Mouse (Mus musculus): Measurements from ENCODE around the gene Nlrp4e. TPM values are rescaled to one million over a fixed set of nuclear protein-coding genes. Genes with fewer than 3 reads are reported as not detected.

Nlrp4e gene
- not detected in 4 replicates for total RNA-seq (2023; ENCODE audit: inconsistent age)

GRCm38 (mm10) chr7:23300892-23301291 lies at the start of gene Nlrp4e:
Nlrp4e (plus strand) TSS chr7:23301192.

GRCm38 (mm10) chr7:23251582-23251981 lies 49.4 kb upstream of the Nlrp4e start, which contains the start of gene Vmn1r166:
Vmn1r166 (minus strand) TSS chr7:23251682.

DNA sequence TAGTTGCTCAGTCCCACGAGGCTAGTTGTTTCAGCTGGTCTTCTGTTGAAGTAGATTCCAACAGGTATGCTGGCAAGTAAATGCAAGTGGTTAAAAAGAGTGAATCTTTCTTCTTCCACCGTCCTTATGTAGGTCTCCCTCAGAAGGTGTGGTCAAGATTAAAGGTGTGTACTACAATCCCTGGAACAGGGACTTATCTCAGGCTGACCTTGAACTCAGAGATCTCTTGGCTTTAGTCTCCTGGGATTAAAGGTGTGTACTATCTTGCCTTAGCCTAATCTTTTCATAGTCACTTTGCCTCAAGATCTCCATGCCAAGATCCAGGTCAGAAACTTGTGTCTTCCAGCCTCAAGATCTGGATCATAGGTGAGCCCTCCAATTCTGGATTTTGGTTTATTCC lies 22.2 kb upstream of the Nlrp4e start, which contains the start of gene Gm6902:
Gene Gm6902, minus strand, starts transcription at position 101 of the 400 bp plus-strand sequence.

GRCm38 (mm10) chr7:23385589-23385988 lies 84.6 kb downstream of the Nlrp4e start, which contains the start of gene Nlrp5:
Nlrp5 (plus strand) TSS chr7:23385889.

Other genes with a start within 250 kb of the Nlrp4e start
- gene Vmn1r163, start 245.7 kb upstream of the Nlrp4e start, total RNA-seq (2023; ENCODE audit: inconsistent age), result not detected in 4 replicates
- not detected in 4 replicates for gene Gm8720, start 233.7 kb upstream of the Nlrp4e start, total RNA-seq (2023; ENCODE audit: inconsistent age)
- not detected in 4 replicates for gene Gm10662, start 156.7 kb upstream of the Nlrp4e start, total RNA-seq (2023; ENCODE audit: inconsistent age)
- not detected in 4 replicates for gene Vmn1r165, start 83.9 kb upstream of the Nlrp4e start, total RNA-seq (2023; ENCODE audit: inconsistent age)
- not detected in 4 replicates for gene Vmn1r166, start 49.5 kb upstream of the Nlrp4e start, total RNA-seq (2023; ENCODE audit: inconsistent age)
- not detected in 4 replicates for gene Gm6902, start 22.3 kb upstream of the Nlrp4e start, total RNA-seq (2023; ENCODE audit: inconsistent age)
- not detected in 4 replicates for gene Nlrp5, start 84.7 kb downstream of the Nlrp4e start, total RNA-seq (2023; ENCODE audit: inconsistent age)
- not detected in 4 replicates for gene Vmn1r167, start 206.0 kb downstream of the Nlrp4e start, total RNA-seq (2023; ENCODE audit: inconsistent age)
- gene Vmn1r168, start 238.5 kb downstream of the Nlrp4e start, total RNA-seq (2023; ENCODE audit: inconsistent age), result not detected in 4 replicates